Mouse (Mus musculus) MN1 (cell line): ENCODE measurements around the gene Fam107a.
A peak's percentile ranks its signal among the peaks of the same experiment; 100 is the strongest.

Experiments
- DNase-seq: peaks from one replicate; pipeline ENCODE4 v3.0.0-alpha.2; 2016; ENCODE audit warnings: low spot score

The Fam107a gene

GRCm38 (mm10) chr14:8256881-8257280 lies 60.9 kb downstream of the Fam107a start:
- no peak for DNase-seq

- no peak for DNase-seq
Measured at GRCm38 (mm10) chr14:8256072-8256471, 61.8 kb downstream of the Fam107a start.

- peak; percentile 37 for DNase-seq
Measured at GRCm38 (mm10) chr14:8255076-8255729, 62.6 kb downstream of the Fam107a start.

GRCm38 (mm10) chr14:8251330-8251885 lies 66.4 kb downstream of the Fam107a start:
- no peak for DNase-seq

- DNase-seq = no peak
Measured at GRCm38 (mm10) chr14:8250141-8250871, 67.5 kb downstream of the Fam107a start.

GRCm38 (mm10) chr14:8249206-8249605 lies 68.6 kb downstream of the Fam107a start:
- no peak for DNase-seq

GRCm38 (mm10) chr14:8246878-8247277 lies 70.9 kb downstream of the Fam107a start:
- DNase-seq = no peak
